Mouse (Mus musculus): ENCODE data around the gene Elf1.
A peak's percentile ranks its signal among the peaks of the same experiment; 100 is the strongest.

Gene Elf1

DNA sequence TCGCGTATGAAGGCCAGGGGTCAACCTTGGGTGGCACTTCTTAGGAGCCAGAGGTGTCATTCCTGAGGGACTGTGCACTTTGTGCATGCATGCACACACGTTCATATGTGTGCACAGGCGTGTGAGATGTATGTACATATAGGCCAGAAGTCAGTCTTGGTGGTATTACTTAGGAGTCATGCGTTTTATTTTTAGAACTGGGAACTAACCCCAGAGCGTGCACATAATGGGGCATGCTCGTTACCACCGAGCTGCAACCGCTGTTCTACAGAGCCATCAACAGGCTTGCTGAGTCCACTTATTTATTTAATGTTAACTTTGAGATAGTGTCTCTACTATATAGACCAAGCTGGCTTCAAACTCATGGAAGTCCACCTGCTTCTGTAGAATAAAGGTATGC lies 41.4 kb downstream of the Elf1 start:
- peak; percentile 92 for DNase-seq

DNA sequence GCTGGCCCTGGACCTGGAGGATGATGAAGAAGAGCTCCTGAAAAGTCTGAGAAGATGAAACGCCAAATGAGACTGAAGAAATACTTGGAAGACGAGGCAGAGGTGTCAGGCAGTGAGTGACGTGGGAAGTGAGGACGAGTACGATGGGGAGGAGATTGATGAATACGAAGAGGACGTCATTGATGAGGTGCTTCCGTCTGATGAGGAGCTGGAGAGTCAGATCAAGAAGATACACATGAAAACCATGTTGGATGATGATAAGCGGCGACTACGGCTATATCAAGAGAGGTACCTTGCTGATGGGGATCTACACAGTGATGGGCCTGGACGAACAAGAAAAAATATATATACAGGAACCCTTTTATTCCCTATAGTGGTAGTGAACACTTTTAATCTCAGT lies 45.1 kb downstream of the Elf1 start:
- peak; percentile 76 for DNase-seq

GRCm38 (mm10) chr14:79527704-79528103 lies 46.7 kb downstream of the Elf1 start:
- peak; percentile 71 for DNase-seq

GRCm38 (mm10) chr14:79529581-79530554 lies 48.9 kb downstream of the Elf1 start:
- DNase-seq, result peak; percentile 80

DNA sequence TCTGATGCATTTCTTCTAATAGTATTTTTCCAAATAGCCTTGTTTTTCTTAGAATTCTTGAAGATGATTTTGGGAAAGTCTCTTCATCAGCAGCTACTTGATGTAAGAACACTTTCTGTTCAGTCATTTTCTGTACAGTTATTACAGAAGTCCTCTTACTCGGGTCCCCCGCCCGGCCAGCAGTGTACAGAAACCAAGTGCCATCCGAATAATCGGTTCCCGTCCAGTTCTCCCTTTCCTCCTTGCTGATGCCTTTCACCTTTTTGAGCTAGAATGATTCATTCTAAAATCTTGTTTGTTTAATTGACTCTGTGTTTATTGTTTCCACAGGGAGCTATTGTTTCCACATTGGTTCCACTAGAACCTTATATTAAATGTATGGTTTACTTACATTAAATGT lies 49.8 kb downstream of the Elf1 start:
- peak; percentile 70 for DNase-seq

DNA sequence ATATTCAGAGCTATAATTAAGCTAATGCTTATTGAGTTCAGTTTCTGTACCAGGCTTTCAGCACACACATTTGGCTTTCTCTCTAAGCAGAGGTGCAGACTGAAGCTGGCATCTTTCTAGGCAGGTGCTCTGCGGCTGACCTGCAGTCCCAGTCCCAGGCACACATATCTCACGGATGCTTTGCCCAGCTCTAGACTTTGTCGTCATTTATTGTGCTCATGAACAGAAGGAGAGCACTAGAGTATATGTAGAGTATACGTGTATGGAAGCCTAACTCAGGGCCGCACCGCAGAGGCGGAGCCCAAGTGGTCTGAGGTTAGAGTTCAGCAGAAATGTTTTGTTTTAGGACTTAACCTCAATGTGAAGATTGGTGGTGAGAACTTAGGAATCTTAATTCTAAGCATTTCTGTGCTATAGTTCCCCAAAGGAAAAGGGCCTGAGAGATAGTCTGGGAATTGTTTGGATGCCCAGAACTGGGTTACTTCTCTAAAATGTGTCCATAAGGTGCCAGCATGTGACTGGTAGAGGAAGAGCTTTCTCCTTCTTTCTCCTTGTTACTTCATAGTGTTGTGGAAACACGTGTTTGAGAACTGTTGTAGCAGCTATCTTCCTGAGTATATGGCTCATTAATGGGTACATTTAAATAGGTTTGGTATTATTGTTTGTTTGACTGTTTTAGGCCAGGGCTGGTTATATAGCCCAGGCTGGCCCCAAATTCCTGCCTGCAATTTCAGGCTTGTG lies 51.2 kb downstream of the Elf1 start:
- DNase-seq, result peak; percentile 83

DNA sequence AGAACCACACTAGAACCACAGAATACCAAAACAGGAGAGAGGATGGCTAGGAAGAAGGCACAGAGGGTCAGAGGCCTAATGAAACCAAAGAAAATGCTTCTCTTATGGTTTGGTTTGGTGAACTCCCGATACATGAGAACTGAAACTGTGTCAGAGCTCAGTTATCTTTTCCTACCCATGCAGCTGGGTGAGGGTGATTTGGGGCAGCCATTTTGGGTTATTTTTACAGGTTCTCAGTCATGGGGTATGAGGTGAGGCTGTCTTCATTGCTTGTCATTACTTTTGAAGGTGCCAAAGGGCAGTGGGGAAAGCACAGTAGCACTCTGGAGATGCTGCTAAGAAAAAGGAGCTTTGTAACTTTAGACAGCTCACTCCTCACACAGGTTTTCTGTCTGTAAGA lies 52.4 kb downstream of the Elf1 start:
- DNase-seq, result peak; percentile 86

- peak; percentile 57 for DNase-seq
These were observed 53.2 kb downstream of the Elf1 start for GRCm38 (mm10) chr14:79534206-79534605.

GRCm38 (mm10) chr14:79534656-79535055 lies 53.7 kb downstream of the Elf1 start:
- DNase-seq, result peak; percentile 64

DNA sequence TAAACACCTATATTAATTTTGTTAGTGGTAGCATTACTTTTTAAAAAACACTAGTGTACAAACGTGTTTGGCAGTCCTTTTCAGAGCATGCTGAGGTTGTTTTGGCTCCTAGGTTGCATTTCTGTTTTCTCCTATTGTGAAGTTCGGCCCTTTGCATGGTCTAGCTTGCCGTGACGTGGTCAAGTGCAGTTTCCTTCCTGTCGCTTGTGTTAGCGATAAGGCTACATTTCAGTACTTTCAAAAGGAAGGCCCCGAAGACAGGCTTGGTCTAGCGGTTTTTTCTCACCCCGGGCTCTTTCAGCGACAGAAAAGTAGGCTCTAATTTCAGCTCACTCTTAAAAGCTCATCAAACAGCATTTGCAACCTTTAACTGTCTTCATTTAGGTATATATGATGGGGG lies 54.3 kb downstream of the Elf1 start:
- DNase-seq, result peak; percentile 98

DNA sequence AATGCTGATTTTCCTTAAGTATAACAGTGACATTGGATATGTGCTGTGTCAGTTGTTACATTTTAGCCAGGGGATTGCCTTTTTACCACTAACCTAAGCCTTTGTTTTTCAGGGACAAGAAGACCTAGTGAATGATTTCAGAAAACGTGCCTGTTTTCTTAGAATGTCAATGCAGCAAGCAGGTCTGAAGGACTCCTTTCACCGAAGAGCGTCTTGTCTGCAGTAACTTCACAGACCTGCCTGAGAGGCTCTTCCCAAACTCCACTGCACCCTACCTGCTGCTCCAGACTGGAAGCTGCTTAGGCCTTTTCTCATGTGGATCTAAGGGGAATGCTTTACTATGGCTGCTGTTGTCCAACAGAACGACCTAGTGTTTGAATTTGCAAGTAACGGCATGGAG lies 55.0 kb downstream of the Elf1 start:
- peak; percentile 54 for DNase-seq

GRCm38 (mm10) chr14:79536837-79537236 lies 55.8 kb downstream of the Elf1 start:
- peak; percentile 55 for DNase-seq

- peak; percentile 86 for DNase-seq
These were observed 56.5 kb downstream of the Elf1 start for GRCm38 (mm10) chr14:79537463-79537862.

DNA sequence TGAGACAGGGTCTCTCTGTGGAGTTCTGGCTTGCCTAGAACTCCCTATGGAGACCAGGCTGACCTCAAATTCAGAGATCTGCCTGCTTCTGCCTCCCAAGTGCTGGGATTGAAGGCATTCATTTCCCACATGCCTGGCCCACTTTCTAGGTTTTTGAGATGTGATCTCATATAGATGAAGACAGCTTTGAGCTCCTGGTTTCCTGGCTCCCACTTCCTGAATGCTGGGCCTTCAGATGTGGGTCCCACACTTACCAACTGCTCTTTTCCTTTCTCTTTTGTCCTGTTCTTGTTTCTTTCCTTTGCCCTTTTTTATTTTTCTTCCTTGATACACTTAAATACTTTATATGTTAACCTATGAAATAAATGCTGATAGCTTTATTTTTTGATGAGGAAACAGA lies 56.9 kb downstream of the Elf1 start:
- DNase-seq, result peak; percentile 66

GRCm38 (mm10) chr14:79541606-79542005 lies 60.6 kb downstream of the Elf1 start:
- DNase-seq, result peak; percentile 11

DNA sequence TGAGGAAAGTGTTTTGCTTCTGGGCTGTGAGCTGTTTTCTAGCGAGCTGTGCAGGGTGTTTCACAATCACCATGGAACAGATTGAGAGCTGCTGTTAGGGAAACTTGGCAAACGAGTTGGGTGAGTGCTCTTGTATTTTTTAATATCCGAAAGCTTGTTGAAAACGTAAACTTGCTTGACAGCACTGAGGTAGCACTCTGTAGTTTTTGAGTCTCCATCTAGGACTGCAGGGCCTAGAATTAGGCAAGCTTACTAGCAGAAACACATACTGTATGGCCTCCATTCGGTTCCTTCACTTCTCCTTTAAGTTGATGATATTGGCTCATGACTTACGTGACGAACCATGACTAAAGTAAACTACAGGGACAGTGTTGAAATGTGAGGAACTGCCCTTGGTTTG lies 68.3 kb downstream of the Elf1 start:
- peak; percentile 94 for DNase-seq

DNA sequence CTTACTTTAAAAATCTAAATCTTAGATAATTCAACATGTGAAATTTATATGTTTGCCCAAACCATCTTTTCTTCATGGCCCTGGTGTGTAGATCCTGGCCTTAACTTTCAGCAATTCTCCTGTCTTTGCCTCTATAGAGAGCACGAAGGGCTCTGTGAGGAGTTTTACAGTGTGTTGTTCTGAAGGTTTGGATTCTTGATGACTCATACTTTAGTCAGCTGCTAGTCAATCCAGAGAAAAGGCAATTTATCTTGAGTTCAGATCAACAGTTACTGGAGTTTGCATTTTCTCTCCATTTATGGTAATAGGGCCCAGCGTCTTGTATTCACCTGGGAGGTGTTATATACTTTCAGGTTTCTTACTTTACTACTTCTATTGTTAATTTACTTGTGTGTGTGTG lies 70.9 kb downstream of the Elf1 start:
- no peak for DNase-seq

DNA sequence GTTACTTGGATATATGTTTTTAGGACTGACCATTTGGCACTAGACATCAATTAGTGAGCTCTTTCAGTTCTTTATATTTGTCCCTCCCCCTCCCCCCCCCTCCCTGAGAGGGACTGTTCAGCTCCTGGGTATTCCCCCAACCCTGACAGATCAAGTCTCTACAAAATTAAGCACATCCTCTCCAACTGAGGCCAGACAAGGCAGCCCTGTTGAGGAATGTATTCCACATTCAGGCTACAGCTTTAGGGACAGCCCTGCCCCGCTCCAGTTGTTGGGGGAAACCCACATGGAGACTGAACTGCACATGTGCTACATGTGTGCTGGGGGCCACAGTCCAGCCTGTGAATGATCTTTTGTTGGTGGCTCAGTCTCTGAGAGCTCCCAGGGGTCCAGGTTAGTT lies 71.9 kb downstream of the Elf1 start:
- DNase-seq, result no peak

DNA sequence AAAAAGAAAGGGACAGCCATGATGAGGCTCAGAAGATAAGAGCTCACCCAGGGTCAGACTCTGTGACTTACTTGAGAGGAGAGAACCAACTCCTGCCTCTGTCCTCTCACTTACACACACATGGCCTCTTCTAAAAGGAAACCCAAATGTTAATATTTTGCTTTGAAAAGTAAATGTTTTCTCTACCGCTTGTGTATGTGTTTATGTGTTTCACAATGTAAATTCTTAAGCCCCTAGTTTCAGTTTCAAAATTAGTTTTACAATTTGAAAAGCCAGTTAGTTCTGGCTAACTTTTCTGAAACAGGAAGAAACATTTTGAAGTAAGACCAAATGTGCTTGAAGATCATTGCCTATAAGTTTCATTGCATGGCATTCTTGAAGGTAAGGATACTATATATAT lies 76.8 kb downstream of the Elf1 start:
- no peak for DNase-seq

GRCm38 (mm10) chr14:79562745-79563144 lies 81.8 kb downstream of the Elf1 start:
- DNase-seq, result peak; percentile 92

- DNase-seq, result peak; percentile 84
These were observed 83.8 kb downstream of the Elf1 start for GRCm38 (mm10) chr14:79564784-79565183.

DNA sequence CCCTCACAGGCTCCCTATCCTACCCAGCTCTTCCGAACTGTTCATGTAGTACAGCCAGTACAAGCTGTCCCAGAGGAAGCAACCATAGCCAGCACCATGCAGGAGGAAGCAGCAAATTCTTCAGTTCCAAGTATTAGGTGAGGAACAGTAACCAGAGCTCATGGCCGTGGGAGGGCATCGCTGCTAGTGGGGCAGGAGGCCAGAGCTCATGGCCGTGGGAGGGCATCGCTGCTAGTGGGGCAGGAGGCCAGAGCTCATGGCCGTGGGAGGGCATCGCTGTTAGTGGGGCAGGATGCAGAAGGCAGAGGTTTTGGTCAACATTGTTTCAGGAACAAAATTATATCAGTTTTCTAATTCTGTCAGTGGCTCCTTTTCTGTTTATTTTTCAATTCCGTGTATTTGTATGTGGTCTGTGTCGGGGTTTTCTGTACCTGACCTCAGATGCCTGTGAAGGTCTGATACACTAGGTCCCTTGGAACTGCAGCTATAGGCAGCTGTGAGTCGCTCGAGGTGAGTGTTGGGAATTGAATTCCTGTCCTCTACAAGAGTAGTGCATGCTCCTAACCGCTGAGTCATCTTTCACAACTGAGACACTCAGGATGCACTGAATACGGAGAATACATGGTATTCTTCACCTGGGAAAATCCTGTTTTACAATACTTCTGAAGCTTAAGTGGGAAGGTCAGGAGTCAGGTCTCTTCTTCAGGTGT lies 92.6 kb downstream of the Elf1 start:
- DNase-seq, result peak; percentile 67

DNA sequence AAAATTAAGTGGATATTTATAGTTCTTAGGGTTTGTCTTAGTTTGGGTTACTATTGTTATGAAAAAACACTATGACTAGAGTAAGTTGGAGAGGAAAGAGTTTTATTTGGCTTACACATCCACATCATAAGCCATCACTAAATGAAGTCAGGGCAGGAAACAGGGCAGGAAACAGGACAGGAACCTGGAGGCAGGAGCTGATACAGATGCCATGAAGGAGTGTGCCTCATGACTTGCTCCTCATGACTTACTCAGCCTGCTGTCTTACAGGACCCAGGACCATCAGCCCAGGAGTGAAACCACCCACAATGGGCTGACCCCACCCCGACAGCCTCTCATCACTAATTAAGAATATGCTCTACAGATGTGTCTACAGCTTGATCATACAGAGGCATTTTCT lies 93.4 kb downstream of the Elf1 start:
- DNase-seq, result peak; percentile 77
